Mouse (Mus musculus) limb, embryonic 14.5 days (tissue): ENCODE measurements around the gene Dhdds. TPM values are rescaled to one million over a fixed set of nuclear protein-coding genes. Genes with fewer than 3 reads are reported as not detected.

Experiments used
- ATAC-seq: fragments of 200-750 bp; cut with Nextera tagmentation; 2 replicates; pipeline ENCODE4 v1.8.0; 2017; ENCODE audit warnings: low read depth, moderate number of reproducible peaks, moderate TSS enrichment; ENCODE audit not compliant: low FRiP score
- DNase-seq: peaks from one replicate; pipeline ENCODE4 v3.0.0-alpha.2; 2015; ENCODE audit warnings: low spot score
- H3K27ac ChIP-seq: fragments of 300-500 bp; sonication (generic); replicated peaks from 2 replicates; pipeline ENCODE4 v1.5.1; 2014; ENCODE audit warnings: low read depth, mild to moderate bottlenecking, low read length, moderate library complexity, mixed read lengths
- H3K27me3 ChIP-seq: fragments of 300-500 bp; sonication (generic); 2 replicates; pipeline ENCODE4 v1.6.1; 2014; ENCODE audit warnings: low read length, mixed read lengths; ENCODE audit not compliant: control insufficient read depth, insufficient read depth
- H3K36me3 ChIP-seq: fragments of 300-500 bp; sonication (generic); 2 replicates; pipeline ENCODE4 v1.6.1; 2014; ENCODE audit warnings: mild to moderate bottlenecking, low read length, moderate library complexity, mixed read lengths; ENCODE audit not compliant: control insufficient read depth, insufficient read depth
- H3K4me1 ChIP-seq: fragments of 300-500 bp; sonication (generic); 2 replicates; pipeline ENCODE4 v1.6.1; 2014; ENCODE audit warnings: antibody characterized with exemption, low read length, mixed read lengths; ENCODE audit not compliant: control insufficient read depth, insufficient read depth
- H3K4me2 ChIP-seq: fragments of 300-500 bp; sonication (generic); replicated peaks from 2 replicates; pipeline ENCODE4 v1.6.1; 2014; ENCODE audit warnings: low read depth, mild to moderate bottlenecking, low read length, moderate library complexity; ENCODE audit not compliant: severe bottlenecking
- H3K4me3 ChIP-seq: fragments of 300-500 bp; sonication (generic); replicated peaks from 2 replicates; pipeline ENCODE4 v1.5.1; 2014; ENCODE audit warnings: low read length
- H3K9ac ChIP-seq: fragments of 300-500 bp; sonication (generic); 2 replicates; pipeline ENCODE4 v1.6.1; 2014; ENCODE audit warnings: mild to moderate bottlenecking, low read depth, low read length, moderate library complexity; ENCODE audit not compliant: severe bottlenecking
- H3K9me3 ChIP-seq: fragments of 300-500 bp; sonication (generic); 2 replicates; pipeline ENCODE4 v1.6.1; 2016; ENCODE audit warnings: low read length; ENCODE audit not compliant: control insufficient read depth
- POLR2A ChIP-seq: fragments of 200-500 bp; IDR thresholded peaks from 2 replicates; pipeline ENCODE4 v1.8.0; 2012; ENCODE audit warnings: inconsistent platforms, mild to moderate bottlenecking, moderate library complexity, borderline replicate concordance; ENCODE audit not compliant: insufficient read depth, insufficient read length; ENCODE audit errors: extremely low read depth
- WGBS: fragments of 180-500 bp; shearing (Covaris S2); extraction: QIAGEN DNeasy Blood & Tissue Kit; methylation state at CpG from one replicate; pipeline ENCODE4 v1.1.7; 2014; 5-methylcytosine and 5-hydroxymethylcytosine counted together
- polyA plus RNA-seq, 2 experiments: library from polyadenylated mRNA; depleted of rRNA in 1 of 2; stranded (reverse) in 1 of 2; unstranded in 1 of 2; fragments of >200 nt; fragmentation: Nextera tagmentation in 1 of 2; extraction: Ambion mirVana in 1 of 2; gene quantifications; 2 replicates each; pipeline versions ENCODE4 v1.2.1 to v1.2.3; 2012 to 2014

The Dhdds gene
- polyA plus RNA-seq, 2 experiments, result 47.2 to 47.6 TPM

DNA sequence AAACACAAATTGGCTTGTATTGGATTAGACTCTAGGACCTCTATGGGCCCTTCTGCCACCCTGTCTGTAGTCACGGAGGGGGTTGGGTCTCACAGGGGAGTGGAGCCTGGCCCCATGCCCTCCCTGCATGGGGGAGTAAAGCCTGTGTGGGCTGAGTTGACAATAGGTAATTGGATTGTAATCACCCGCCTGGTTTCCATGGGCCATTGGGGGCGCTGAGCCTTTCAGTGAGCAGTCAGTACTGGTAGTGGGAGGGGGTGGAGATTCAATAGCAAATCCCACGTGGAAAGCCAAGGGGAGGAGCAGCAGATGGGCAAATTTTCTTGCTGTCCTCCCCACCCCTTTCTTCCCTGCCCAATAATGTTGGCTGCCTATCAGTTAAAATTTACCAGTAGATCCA, 30.5 kb downstream of the Dhdds start:
- peaks cover 12% of the 10 kb centered on the region for H3K4me1 ChIP-seq
- ATAC-seq, result no peak
- H3K4me2 ChIP-seq, result no peak overlapping the region
- no peaks in the 10 kb centered on the region for H3K27me3 ChIP-seq
- no peak overlapping the region for H3K4me3 ChIP-seq
- 62% methylated on average over 4 of the region's 4 CpGs for WGBS
- no peak for DNase-seq
- no peak for TF ChIP-seq POLR2A
- no peak overlapping the region for H3K27ac ChIP-seq
- no peak overlapping the region for H3K9ac ChIP-seq
- H3K36me3 ChIP-seq, result peaks cover 46% of the 10 kb centered on the region
- H3K9me3 ChIP-seq, result no peaks in the 10 kb centered on the region

DNA sequence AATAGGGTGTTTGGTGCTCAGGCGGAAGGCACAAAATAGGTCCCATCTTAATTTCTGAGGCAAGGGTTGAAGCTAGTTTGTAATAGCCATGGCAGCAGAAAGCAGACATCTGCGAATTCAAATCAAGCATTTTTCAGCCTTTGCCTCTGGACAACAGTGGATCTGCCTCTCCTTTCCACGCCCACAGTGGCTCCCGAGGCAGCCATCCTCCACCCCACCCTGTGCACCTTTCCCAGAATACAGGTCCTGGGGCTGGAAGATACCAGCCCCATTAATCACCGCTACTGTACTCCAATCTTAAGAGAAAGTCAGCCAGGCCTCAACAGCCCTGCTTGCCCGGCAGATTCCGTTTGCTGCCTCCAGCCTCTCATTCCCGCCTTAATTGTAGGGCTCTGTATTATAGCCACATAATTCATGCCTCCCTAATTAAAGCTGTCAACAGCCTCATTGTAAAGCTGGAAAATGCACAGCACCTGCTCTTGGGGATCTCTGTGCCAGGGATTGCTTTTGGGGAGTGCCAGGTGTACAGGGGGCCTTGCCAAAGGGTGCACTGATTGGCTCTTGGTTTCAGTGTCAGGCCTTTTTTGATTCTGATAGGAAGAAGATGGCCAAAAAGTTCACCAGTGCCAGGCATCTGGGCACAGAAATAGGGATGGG, 31.5 kb downstream of the Dhdds start:
- peak overlapping the region; percentile 99; the same call in 1 of the 2 replicates for H3K27ac ChIP-seq
- ATAC-seq, result no peak
- H3K9me3 ChIP-seq, result no peaks in the 10 kb centered on the region
- no peak for TF ChIP-seq POLR2A
- H3K4me2 ChIP-seq, result peak overlapping the region; percentile 89; the same call in 1 of the 2 replicates
- no peaks in the 10 kb centered on the region for H3K27me3 ChIP-seq
- peak overlapping the region; percentile 76; the same call in 1 of the 2 replicates for H3K4me3 ChIP-seq
- no peak overlapping the region; the same call in 1 of the 2 replicates for H3K9ac ChIP-seq
- peaks cover 45% of the 10 kb centered on the region for H3K36me3 ChIP-seq
- WGBS, result 33% methylated on average over 8 of the region's 8 CpGs
- peaks cover 12% of the 10 kb centered on the region for H3K4me1 ChIP-seq
- DNase-seq, result no peak

DNA sequence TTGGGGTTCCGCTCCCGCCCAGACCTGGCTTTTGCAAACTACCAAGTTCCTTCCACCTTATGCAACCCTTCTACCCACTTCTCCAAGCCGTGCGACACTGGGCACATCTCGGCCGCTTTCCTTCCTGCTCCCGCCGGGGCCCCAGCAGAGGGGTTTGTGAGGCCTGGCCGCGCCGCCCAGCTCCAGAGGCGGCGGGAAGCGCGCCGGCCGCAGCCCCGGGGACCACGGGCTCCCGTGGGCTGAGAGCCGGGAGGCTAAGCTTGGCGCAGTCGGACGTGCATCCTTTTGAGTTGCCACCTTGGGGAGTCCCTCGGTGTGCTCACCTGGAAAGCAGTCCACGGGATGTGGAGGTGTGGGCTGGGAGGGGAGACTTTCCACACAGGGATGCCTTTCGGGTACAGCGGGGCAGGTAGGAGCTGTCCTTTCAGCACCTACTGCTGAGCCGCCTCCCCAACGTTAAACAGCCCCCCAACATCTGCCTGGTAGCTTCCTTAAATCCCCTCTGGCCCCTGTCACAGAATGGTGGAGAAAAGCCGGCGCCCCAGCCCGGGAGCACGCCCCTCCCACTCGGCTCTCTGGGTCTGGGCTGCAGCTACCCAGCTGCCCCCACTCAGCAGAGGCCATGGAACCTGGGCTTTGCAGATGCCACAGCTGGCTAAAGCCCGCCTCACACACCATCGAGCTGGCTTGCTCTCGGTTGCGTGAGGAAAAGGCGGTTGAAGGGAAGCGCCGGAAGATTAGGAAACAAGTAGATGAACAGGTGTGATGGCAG, 32.4 kb downstream of the Dhdds start, which contains the start of gene Hmgn2:
Hmgn2 (minus strand) TSS at position 501 of the 772 bp plus-strand sequence.
- no peak for TF ChIP-seq POLR2A
- H3K4me3 ChIP-seq, result peak within 1 kb of the TSS; percentile 76
- peak; percentile 61 for DNase-seq
- H3K9me3 ChIP-seq, result no peaks in the 10 kb centered on the region
- peak within 1 kb of the TSS; percentile 96 for H3K9ac ChIP-seq
- under 1% methylated on average over 41 of the region's 42 CpGs for WGBS
- H3K4me1 ChIP-seq, result peaks cover 12% of the 10 kb centered on the region
- peak within 1 kb of the TSS; percentile 89 for H3K4me2 ChIP-seq
- H3K27ac ChIP-seq, result peak within 1 kb of the TSS; percentile 99
- peak; percentile 61 for ATAC-seq
- no peaks in the 10 kb centered on the region for H3K27me3 ChIP-seq
- peaks cover 54% of the 10 kb centered on the region for H3K36me3 ChIP-seq

- peaks cover 57% of the 10 kb centered on the region for H3K36me3 ChIP-seq
- TF ChIP-seq POLR2A, result no peak
- WGBS, result under 1% methylated on average over 20 of the region's 29 CpGs
- peak overlapping the region; percentile 96 for H3K9ac ChIP-seq
- peak overlapping the region; percentile 76 for H3K4me3 ChIP-seq
- no peaks in the 10 kb centered on the region for H3K9me3 ChIP-seq
- H3K4me1 ChIP-seq, result peaks cover 12% of the 10 kb centered on the region
- peak overlapping the region; percentile 89 for H3K4me2 ChIP-seq
- DNase-seq (peak; percentile 98), ATAC-seq (peak; percentile 90)
- peak overlapping the region; percentile 99 for H3K27ac ChIP-seq
- no peaks in the 10 kb centered on the region for H3K27me3 ChIP-seq
These were observed 32.9 kb downstream of the Dhdds start for GRCm38 (mm10) chr4:133967866-133968149.

DNA sequence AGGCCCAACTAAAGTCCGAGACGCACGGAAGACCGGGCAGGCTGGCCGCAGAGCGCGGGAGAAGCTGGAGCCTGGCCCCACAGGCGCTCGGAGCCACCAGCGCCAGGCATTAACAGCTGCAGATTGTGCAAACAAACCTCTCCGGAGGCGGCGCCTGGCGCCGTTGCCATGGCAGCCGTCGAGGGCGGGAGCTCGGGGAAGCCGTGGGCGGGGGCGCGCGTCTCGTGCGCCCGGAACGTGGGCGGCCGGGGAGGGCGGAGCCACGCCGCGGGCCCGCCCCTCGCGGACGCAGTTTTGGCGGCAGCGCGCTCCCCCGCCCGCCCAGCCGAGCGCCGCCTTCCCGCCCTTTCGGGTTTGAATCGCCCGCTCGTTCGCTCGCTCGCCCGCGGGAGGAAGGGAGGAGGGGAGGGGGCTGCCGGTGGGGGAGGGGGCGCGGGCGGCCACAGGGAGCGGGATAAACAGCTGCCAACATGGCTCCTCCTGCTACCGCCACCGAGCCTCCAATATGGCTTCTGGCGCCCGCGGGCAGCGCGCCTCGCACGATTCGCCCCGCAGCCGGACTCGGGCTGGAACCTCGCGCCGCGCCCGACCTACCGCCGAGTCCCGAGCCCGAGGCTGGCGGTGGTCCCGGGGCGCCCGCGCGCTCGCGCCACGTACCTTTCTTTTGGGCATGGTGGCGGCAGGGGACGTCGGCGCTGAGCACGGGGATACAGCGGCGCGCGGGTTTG, 33.4 kb downstream of the Dhdds start:
- H3K9me3 ChIP-seq, result no peaks in the 10 kb centered on the region
- peaks cover 12% of the 10 kb centered on the region for H3K4me1 ChIP-seq
- no peaks in the 10 kb centered on the region for H3K27me3 ChIP-seq
- peaks cover 54% of the 10 kb centered on the region for H3K36me3 ChIP-seq
- H3K4me3 ChIP-seq, result peak overlapping the region; percentile 76
- TF ChIP-seq POLR2A, result peak; percentile 78; the same call in 1 of the 2 replicates
- peak; percentile 77 for ATAC-seq
- H3K4me2 ChIP-seq, result peak overlapping the region; percentile 89
- H3K9ac ChIP-seq, result peak overlapping the region; percentile 96
- peak; percentile 95 for DNase-seq
- WGBS, result under 1% methylated on average over 55 of the region's 101 CpGs
- peak overlapping the region; percentile 99 for H3K27ac ChIP-seq
